Mouse (Mus musculus) embryonic fibroblast, embryonic 13.5 days (primary cell): ENCODE results near the gene N4bp2l2.

Source experiments
- CTCF ChIP-seq: IDR thresholded peaks from 2 replicates; pipeline ENCODE4 v1.5.1; 2011; ENCODE audit warnings: mild to moderate bottlenecking, control low read depth, low read length, moderate library complexity, borderline replicate concordance; ENCODE audit not compliant: insufficient read depth
- POLR2A ChIP-seq: IDR thresholded peaks from 2 replicates; pipeline ENCODE4 v1.6.1; 2011; ENCODE audit warnings: low read depth, mild to moderate bottlenecking, control low read depth, low read length, moderate library complexity

- no peak for TF ChIP-seq CTCF
- TF ChIP-seq POLR2A: no peak
Measured at GRCm38 (mm10) chr5:150592186-150592903, 73.6 kb downstream of the N4bp2l2 start.
